Mouse (Mus musculus) ES-Bruce4 (cell line): ENCODE results near the gene Uchl4. TPM values are rescaled to one million over a fixed set of nuclear protein-coding genes. Genes with fewer than 3 reads are reported as not detected.

Experiments used
- H3K27ac ChIP-seq: 2 replicates; pipeline ENCODE4 v1.5.1; 2012; ENCODE audit warnings: low read length, inconsistent platforms; ENCODE audit not compliant: insufficient read depth
- H3K27me3 ChIP-seq: 2 replicates; pipeline ENCODE4 v1.6.1; 2012; ENCODE audit warnings: mild to moderate bottlenecking, low read length, inconsistent platforms; ENCODE audit not compliant: control insufficient read depth, poor library complexity, insufficient read depth, severe bottlenecking
- H3K36me3 ChIP-seq: 2 replicates; pipeline ENCODE4 v1.6.1; 2012; ENCODE audit warnings: inconsistent platforms, mild to moderate bottlenecking, low read length, moderate library complexity; ENCODE audit not compliant: control insufficient read depth, poor library complexity, insufficient read depth, severe bottlenecking
- H3K4me1 ChIP-seq: one replicate; pipeline ENCODE4 v1.8.1; 2011; ENCODE audit warnings: low read length; ENCODE audit not compliant: control insufficient read depth, insufficient read depth
- H3K4me3 ChIP-seq: 2 replicates; pipeline ENCODE4 v1.5.1; 2011; ENCODE audit warnings: low read depth, mild to moderate bottlenecking, low read length
- H3K9ac ChIP-seq: 2 replicates; pipeline ENCODE4 v1.6.1; 2012; ENCODE audit warnings: low read depth, mild to moderate bottlenecking, inconsistent platforms; ENCODE audit not compliant: poor library complexity, severe bottlenecking
- H3K9me3 ChIP-seq: replicated peaks from 2 replicates; pipeline ENCODE4 v1.6.1; 2012; ENCODE audit warnings: mild to moderate bottlenecking, low read length, inconsistent platforms; ENCODE audit not compliant: control insufficient read depth, poor library complexity, insufficient read depth, severe bottlenecking
- CTCF ChIP-seq: IDR thresholded peaks from one replicate; pipeline ENCODE4 v1.8.1; 2011; ENCODE audit warnings: low read depth, low read length
- EP300 ChIP-seq: IDR thresholded peaks from 2 replicates; pipeline ENCODE4 v1.6.1; 2011; ENCODE audit warnings: low read depth, low read length; ENCODE audit not compliant: insufficient read depth
- POLR2A ChIP-seq: IDR thresholded peaks from one replicate; pipeline ENCODE4 v1.8.1; 2011; ENCODE audit warnings: low read length; ENCODE audit not compliant: insufficient read depth
- polyA plus RNA-seq: library from polyadenylated mRNA; stranded (reverse); fragments of >200 nt; gene quantifications from 2 replicates; pipeline ENCODE4 v1.2.4, GENCODE M21; 2011; ENCODE audit warnings: low read depth; ENCODE audit not compliant: missing spikeins, insufficient read depth, insufficient read length

Uchl4 gene
- polyA plus RNA-seq, 1 experiment, result 13.2 TPM

- Histone ChIP-seq H3K9me3 (no peaks in the 10 kb centered on the region), H3K4me3 (no peak overlapping the region), H3K4me1 (peaks cover 8% of the 10 kb centered on the region), H3K9ac (no peak overlapping the region), H3K36me3 (peaks cover 16% of the 10 kb centered on the region), H3K27ac (no peak overlapping the region), H3K27me3 (no peaks in the 10 kb centered on the region)
- TF ChIP-seq POLR2A (no peak), EP300 (no peak), CTCF (no peak)
Observed at GRCm38 (mm10) chr9:64216641-64217040, 18.4 kb upstream of the Uchl4 start.

- Histone ChIP-seq H3K36me3 (peaks cover 4% of the 10 kb centered on the region; the same call in 1 of the 2 replicates), H3K9me3 (no peaks in the 10 kb centered on the region), H3K9ac (no peak overlapping the region), H3K27me3 (no peaks in the 10 kb centered on the region), H3K4me1 (peaks cover 8% of the 10 kb centered on the region), H3K4me3 (no peak overlapping the region), H3K27ac (no peak overlapping the region)
- TF ChIP-seq CTCF (no peak), EP300 (no peak)
Observed at GRCm38 (mm10) chr9:64217887-64218286, 17.1 kb upstream of the Uchl4 start.

GRCm38 (mm10) chr9:64219305-64219704 is 15.7 kb upstream of the Uchl4 start:
- Histone ChIP-seq H3K9ac (no peak overlapping the region), H3K27ac (peak overlapping the region; percentile 89), H3K4me3 (no peak overlapping the region), H3K9me3 (no peaks in the 10 kb centered on the region), H3K4me1 (peaks cover 8% of the 10 kb centered on the region), H3K27me3 (no peaks in the 10 kb centered on the region), H3K36me3 (no peaks in the 10 kb centered on the region)
- TF ChIP-seq POLR2A, result no peak
- no peak for TF ChIP-seq EP300
- no peak for TF ChIP-seq CTCF

GRCm38 (mm10) chr9:64219772-64220420 is 15.1 kb upstream of the Uchl4 start:
- H3K9me3 ChIP-seq, result no peaks in the 10 kb centered on the region
- no peak overlapping the region for H3K4me3 ChIP-seq
- H3K27ac ChIP-seq, result peak overlapping the region; percentile 89
- H3K36me3 ChIP-seq, result no peaks in the 10 kb centered on the region
- no peak for TF ChIP-seq EP300
- no peak for TF ChIP-seq POLR2A
- no peak for TF ChIP-seq CTCF
- H3K27me3 ChIP-seq, result no peaks in the 10 kb centered on the region
- H3K4me1 ChIP-seq, result peaks cover 8% of the 10 kb centered on the region
- H3K9ac ChIP-seq, result no peak overlapping the region

GRCm38 (mm10) chr9:64220603-64221002 is 14.4 kb upstream of the Uchl4 start:
- Histone ChIP-seq H3K36me3 (no peaks in the 10 kb centered on the region), H3K27me3 (no peaks in the 10 kb centered on the region), H3K4me1 (peaks cover 6% of the 10 kb centered on the region), H3K27ac (peak overlapping the region; percentile 58), H3K9ac (no peak overlapping the region), H3K9me3 (no peaks in the 10 kb centered on the region), H3K4me3 (no peak overlapping the region)
- TF ChIP-seq EP300 (no peak), CTCF (no peak), POLR2A (no peak)

- TF ChIP-seq POLR2A (no peak), CTCF (no peak), EP300 (no peak)
- no peaks in the 10 kb centered on the region for H3K27me3 ChIP-seq
- H3K4me1 ChIP-seq, result peaks cover 5% of the 10 kb centered on the region
- H3K36me3 ChIP-seq, result no peaks in the 10 kb centered on the region
- no peak overlapping the region for H3K9ac ChIP-seq
- H3K4me3 ChIP-seq, result no peak overlapping the region
- no peaks in the 10 kb centered on the region for H3K9me3 ChIP-seq
- peak overlapping the region; percentile 23; the same call in 1 of the 2 replicates for H3K27ac ChIP-seq
Observed at GRCm38 (mm10) chr9:64221480-64221879, 13.5 kb upstream of the Uchl4 start.
